Mouse (Mus musculus) megakaryocyte, embryonic 14.5 days (primary cell): ENCODE measurements around the gene Stx18.

ENCODE experiments used
- FLI1 ChIP-seq: IDR thresholded peaks from 2 replicates; pipeline ENCODE4 v1.6.1; 2012; ENCODE audit warnings: low read length, inconsistent platforms, mixed read lengths
- GATA1 ChIP-seq: IDR thresholded peaks from 3 replicates; pipeline ENCODE4 v1.6.1; 2012; ENCODE audit warnings: mixed read lengths, low read length, inconsistent platforms, borderline replicate concordance

DNA sequence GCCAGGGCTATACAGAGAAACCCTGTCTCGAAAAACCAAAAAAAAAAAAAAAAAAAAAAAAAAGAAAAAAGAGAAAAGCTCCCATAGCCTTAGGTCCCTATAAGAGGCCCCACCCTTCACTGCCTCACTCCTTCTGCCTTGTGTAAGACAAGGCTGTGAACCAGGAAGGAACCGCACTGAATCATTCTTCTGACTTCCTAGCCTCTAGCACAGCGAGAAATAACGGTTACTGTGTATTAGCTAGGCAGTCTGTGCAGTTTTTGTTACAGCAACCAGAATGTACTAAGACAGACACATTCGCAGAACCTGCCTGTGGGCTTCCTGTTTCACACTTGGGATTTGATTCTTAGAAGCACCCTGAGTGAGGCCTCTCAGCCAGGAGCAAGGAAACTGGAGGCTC, 46.2 kb upstream of the Stx18 start:
- TF ChIP-seq FLI1 (no peak), GATA1 (no peak)
